Mouse (Mus musculus) left cerebral cortex, adult 2 months (tissue): Measurements from ENCODE around the gene Naa10. TPM values are rescaled to one million over a fixed set of nuclear protein-coding genes. Genes with fewer than 3 reads are reported as not detected.

Experiments used
- DNase-seq, 2 experiments: peaks; one replicate each; pipeline ENCODE4 v3.0.0; 2021 to 2022; ENCODE audit warnings: low spot score in 2 of 2, mixed read lengths in 1 of 2; ENCODE audit errors: extremely low spot score in 1 of 2
- H3K27ac ChIP-seq: fragments of 200-600 bp; 2 replicates; pipeline ENCODE4 v1.8.1; 2022
- H3K4me3 ChIP-seq: fragments of 200-600 bp; 2 replicates; pipeline ENCODE4 v1.8.1; 2022
- CTCF ChIP-seq: fragments of 200-600 bp; IDR thresholded peaks from 2 replicates; pipeline ENCODE4 v1.8.1; 2022; ENCODE audit warnings: antibody characterized with exemption, mild to moderate bottlenecking, moderate library complexity
- intact Hi-C: fragments of 180-260 bp; cut with DNase I; formaldehyde crosslinking; loops from one replicate; pipeline ENCODE4 v1.15.1; 2025
- total RNA-seq, 2 experiments: library from RNA; stranded (reverse); gene quantifications; 2 replicates each; pipeline ENCODE4 v1.2.3; 2021

The Naa10 gene
- total RNA-seq, 2 experiments from 2014 or later: 56.8 to 61.2 TPM

DNA sequence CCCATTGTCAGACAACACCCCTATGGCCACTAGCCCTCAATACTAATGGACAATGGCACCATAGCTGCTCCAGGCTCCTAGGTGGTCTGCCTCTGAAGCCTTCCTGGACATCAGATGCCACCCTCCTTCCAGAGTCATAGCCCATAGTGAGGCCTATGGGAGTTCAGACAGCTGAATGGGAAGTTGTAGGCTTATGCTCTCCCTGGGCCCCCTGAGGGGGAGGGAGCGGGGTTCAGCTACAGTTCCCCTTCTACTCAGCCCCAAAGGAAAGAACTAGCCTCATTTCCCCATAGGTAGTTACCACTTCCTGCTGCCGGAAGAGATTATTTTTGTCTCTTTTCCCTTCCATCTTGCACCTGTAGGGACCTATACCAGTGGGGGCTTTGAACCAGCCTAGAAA, 10.2 kb downstream of the Naa10 start:
- TF ChIP-seq CTCF: no peak
- Histone ChIP-seq H3K27ac (no peak overlapping the region), H3K4me3 (no peak overlapping the region)
- intact Hi-C loops: no loop called here
- DNase-seq: no peak

DNA sequence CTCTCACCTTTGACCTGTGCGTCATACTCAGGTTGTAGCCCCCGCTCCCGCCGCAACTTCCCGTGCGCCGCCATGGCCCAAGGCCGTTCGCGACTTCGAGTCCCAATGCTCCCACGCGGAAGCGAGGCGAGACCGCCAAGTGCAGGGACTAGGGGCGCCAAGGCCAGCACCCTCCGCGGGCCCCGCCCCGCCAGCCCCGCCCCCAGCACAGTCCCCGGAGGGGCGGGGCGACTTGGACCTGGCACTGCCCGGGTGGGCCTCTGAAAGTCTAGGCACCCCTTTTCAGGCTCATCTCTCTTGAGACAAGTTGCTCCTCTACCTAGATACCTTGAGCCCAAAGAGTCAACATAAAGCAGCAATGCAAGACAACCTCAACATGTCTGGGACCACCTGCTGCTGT, 10.6 kb downstream of the Naa10 start:
- intact Hi-C loops: no loop called here
- no peak for TF ChIP-seq CTCF
- no peak for DNase-seq
- Histone ChIP-seq H3K27ac (no peak overlapping the region), H3K4me3 (no peak overlapping the region)

DNA sequence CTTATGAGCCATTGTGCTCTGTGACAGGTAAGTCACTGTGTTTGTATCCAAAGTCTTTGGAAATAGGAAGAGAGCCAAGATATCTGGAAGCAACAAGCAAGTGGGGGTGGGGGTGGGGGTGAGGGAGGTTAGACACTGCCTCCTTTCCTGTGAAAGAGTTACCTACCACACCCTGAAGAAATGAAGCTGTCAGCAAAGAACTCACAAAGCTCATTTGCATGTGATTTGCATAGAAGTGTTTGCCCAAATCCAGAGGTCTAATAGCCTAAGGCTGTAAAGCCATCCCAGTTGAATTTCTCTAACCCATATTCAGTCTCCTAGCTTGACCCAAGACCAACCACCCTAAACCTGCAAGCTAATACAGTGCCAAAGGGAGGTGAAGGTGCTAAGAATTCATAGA, 11.3 kb downstream of the Naa10 start:
- no peak for TF ChIP-seq CTCF
- intact Hi-C loops: no loop called here
- DNase-seq: no peak
- Histone ChIP-seq H3K27ac (no peak overlapping the region), H3K4me3 (no peak overlapping the region)

DNA sequence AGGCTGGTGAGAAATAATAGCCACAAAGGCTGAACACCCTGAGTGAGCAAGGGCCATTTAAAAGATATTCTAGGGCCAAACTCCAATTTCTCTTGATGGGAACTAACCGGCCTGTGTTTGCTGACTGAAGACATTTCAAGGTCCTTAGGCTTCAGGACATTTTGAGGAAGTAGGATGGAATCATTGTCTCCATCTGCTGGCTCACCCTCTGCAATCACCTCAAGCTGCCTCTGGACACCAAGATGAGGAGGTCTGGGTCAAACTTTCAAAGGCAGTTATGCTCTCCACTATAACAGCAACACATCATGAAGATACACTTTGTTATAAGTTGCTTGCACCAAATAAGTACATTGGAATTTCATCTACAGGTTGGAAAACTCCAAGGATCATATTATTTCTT, 11.7 kb downstream of the Naa10 start:
- TF ChIP-seq CTCF: no peak
- H3K27ac ChIP-seq: no peak overlapping the region
- no peak overlapping the region for H3K4me3 ChIP-seq
- intact Hi-C loops: no loop called here
- DNase-seq: no peak

DNA sequence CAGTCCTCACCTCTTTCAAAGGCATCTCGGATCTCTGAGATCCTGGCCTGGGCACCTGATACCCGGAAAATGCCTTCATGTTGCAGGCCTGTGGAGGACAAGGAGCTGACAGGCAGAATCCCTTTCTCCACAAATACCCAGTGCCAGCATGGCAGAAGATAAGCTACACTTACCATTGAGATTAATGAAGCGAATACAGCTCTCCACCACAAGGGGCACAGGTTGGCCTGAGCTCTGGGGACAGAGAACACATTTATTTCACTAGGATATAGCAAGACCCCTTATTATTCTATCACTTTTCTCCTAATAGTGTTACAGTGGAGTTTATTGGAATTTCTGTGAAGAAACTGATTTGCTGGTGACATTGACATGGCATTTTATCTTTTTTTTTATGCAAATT, 23.8 kb downstream of the Naa10 start:
- intact Hi-C loops: no loop called here
- Histone ChIP-seq H3K27ac (no peak overlapping the region), H3K4me3 (no peak overlapping the region)
- no peak for DNase-seq
- TF ChIP-seq CTCF: peak; percentile 35

DNA sequence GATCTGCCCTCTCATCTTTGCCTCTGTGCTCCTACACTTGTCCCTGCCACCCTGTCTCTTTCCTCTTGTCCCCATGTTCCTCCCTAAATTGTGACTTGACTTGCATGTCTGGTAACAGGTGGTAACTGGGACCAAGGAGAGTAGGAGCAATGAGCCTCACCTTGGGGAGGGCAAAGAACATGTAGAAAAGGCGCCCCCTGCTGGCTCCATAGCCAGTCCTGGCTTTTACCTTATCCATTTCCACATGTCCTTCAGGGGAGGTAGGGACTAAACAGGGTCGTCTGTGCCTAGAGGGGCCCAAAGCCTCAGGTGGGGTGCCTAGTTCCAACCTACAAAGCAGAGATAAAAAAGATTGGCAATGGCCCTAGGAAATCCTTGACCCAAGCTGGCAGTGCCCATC, 26.0 kb downstream of the Naa10 start, which contains the start of gene L1cam:
L1cam (minus strand) TSS at position 387 of the 400 bp plus-strand sequence.
- H3K27ac ChIP-seq: no peak within 1 kb of the TSS
- TF ChIP-seq CTCF: peak; percentile 61
- intact Hi-C loops: loop anchor here (2.0 kb wide), 1 partner anchor 97 kb away; no protein-coding TSS in a partner anchor
- DNase-seq: peak; percentile 22 to 43
- H3K4me3 ChIP-seq: no peak within 1 kb of the TSS

DNA sequence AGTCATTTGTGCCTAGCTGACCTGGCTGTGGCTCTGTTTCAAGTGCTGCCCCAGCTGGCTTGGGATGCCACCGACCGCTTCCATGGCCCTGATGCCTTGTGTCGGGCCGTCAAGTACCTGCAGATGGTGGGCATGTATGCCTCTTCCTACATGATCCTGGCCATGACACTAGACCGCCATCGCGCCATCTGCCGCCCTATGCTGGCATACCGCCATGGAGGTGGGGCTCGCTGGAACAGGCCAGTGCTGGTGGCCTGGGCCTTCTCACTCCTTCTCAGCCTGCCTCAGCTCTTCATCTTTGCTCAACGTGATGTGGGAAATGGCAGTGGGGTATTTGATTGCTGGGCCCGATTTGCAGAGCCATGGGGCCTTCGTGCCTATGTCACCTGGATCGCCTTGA, 28.9 kb downstream of the Naa10 start:
- Histone ChIP-seq H3K27ac (no peak overlapping the region), H3K4me3 (no peak overlapping the region)
- no peak for DNase-seq
- intact Hi-C loops: no loop called here
- no peak for TF ChIP-seq CTCF

DNA sequence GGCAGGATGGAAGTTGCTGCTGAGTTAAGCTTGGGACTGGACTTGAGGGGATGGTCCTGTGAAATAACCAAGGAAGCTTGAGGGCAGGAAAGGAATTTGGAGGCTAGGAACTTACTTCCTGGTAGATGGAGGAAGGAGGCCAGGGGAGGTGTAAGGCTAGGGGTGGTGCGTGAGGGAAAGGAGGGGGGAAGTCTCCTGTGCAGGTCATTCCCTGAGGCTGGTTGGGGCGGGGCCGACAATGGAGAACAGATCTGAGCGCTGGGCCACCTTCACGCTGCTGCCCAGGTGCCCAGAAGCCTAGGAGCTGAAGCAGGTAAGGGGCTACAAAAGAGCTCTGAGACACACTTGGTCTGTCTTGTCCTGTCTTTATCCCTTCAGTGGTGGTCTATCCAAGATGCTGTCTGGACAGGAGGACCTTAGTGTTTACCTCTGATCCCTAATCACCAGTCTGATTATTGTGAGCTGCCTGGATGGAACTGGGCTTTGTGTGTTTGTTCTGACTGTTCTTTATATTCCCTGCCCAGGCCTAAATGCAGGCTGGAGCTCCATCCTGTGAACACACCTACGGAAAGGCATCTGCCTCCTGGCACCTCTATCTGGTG, 30.1 kb downstream of the Naa10 start, which contains the start of gene Avpr2:
Avpr2 (plus strand) TSS at position 552 of the 602 bp plus-strand sequence.
- Histone ChIP-seq H3K27ac (no peak within 1 kb of the TSS), H3K4me3 (no peak within 1 kb of the TSS)
- DNase-seq: no peak
- no peak for TF ChIP-seq CTCF
- intact Hi-C loops: no loop called here

DNA sequence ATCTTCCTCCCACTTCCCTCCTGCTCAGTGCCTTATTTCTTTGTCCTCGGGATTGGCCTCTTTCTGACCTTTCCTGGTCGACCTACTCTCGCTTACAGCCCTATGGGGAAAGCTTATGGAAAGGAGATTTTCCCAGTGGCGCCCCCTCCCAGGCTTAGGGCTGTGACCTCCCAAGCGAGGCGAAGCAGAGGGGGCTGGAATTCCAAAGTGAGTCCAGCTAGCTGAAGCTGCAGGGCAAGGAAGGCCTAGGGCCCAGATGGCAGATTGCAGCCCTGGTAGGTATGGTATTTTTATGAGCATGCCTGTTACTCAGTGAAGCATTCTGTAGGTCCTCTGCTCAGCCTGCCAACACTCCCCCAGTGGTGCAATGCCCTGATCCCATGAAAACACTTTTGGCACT, 40.3 kb downstream of the Naa10 start:
- H3K27ac ChIP-seq: no peak overlapping the region
- intact Hi-C loops: no loop called here
- no peak overlapping the region for H3K4me3 ChIP-seq
- no peak; the same call in 1 of the 2 replicates for TF ChIP-seq CTCF
- DNase-seq: peak in 1 of 2 experiments; percentile 8

DNA sequence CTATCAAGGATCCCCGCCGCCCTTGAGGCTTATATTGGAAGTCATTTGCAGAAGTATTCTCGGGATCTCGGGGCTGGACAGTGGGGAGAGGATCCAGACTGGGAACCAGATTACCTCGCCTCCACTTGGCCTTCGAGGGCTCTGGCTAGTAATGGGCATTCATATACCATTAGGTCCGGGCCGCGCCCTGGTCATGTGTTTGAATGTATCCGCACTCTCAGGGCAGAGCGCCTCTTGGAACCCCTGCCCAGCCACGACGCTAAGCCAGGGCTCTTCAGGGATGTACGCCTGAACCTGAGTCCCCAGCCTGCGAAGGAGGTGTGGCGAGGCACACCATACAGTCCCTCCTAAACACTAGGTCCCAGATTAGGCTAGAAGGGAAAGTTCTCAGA, 40.7 kb downstream of the Naa10 start:
- TF ChIP-seq CTCF: no peak
- Histone ChIP-seq H3K27ac (peak overlapping the region; percentile 77; the same call in 1 of the 2 replicates), H3K4me3 (peak overlapping the region; percentile 56)
- intact Hi-C loops: no loop called here
- DNase-seq: peak in 1 of 2 experiments; percentile 10

DNA sequence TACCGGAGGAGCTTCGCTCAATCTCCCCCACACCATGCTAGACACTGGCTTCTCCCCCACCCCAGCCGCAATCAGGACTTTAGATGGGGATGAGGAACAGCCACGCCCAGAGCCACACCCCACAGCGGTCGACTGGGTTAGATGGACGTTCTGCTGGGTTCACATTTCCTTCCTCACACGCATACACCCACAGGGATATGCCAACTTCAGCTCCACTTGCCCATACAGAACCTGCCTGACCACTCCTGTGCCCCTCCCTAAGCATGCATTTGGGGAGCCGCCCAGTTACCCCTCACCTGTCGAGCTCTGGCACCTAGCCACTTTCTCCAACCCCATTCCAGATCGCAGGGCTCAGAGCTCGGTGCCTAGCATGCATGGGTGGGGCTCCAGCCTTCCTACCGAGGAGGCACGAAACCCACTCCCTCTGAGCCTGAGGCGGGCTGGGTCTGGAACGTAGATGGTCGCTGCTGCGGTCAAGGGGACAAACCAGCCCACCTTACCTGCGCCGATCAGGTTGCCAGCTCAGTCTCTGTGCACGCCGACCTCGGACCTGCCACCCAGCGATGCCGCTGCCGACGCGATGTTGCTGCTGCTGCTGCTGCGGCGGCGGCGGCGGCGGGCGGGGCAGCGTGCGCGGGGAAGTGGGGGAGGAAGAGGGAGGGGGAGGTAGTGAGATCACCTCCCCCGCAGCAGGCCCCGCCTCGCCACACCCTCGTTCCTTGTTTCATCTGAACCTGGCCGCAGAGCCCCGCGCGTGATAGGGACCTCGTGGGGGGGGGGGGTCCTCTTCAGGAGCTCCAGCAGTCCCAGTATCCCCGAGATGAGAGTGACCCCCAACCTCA, 41.3 kb downstream of the Naa10 start:
- peak; percentile 18 to 22 for DNase-seq
- no peak for TF ChIP-seq CTCF
- peak overlapping the region; percentile 77 for H3K27ac ChIP-seq
- peak overlapping the region; percentile 56 for H3K4me3 ChIP-seq
- intact Hi-C loops: no loop called here

DNA sequence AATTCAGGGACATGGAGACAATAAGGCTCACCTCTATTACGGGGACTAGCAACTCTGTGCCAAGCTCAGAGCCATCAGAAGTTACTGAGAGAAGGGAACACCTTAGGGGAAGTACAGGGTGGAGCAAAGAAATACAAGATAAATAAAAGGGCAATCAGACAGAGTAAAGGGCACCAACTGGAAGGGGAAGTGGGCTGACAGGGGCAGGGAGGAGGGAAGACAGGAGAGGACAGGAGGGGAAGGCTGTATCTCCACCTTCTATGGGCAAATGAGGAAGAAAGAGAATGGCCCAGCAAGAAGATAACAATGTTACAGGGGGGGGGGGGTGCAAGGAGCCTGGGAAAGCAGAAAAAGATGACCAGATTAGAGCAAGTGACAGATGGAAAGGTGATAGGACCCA, 44.7 kb downstream of the Naa10 start:
- no peak for DNase-seq
- H3K27ac ChIP-seq: no peak overlapping the region
- intact Hi-C loops: no loop called here
- TF ChIP-seq CTCF: no peak
- H3K4me3 ChIP-seq: no peak overlapping the region
